Mouse (Mus musculus): ENCODE results near the gene Chst3. TPM values are rescaled to one million over a fixed set of nuclear protein-coding genes. Genes with fewer than 3 reads are reported as not detected.

Gene Chst3
- not detected in 2 replicates for polyA plus RNA-seq (2012)

- peaks cover 42% of the 10 kb centered on the region for H3K27me3 ChIP-seq (ENCODE audit: control insufficient read depth)
- H3K4me3 ChIP-seq (replicated peaks): peak within 1 kb of the TSS; percentile 24
- TF ChIP-seq GATA1 (IDR thresholded peaks at IDR 0.05; ENCODE audit: low read length) (no peak), TAL1 (IDR thresholded peaks at IDR 0.05; ENCODE audit: low read length) (no peak)
- no peaks in the 10 kb centered on the region for H3K36me3 ChIP-seq (ENCODE audit: control insufficient read depth)
- no peaks in the 10 kb centered on the region for H3K4me1 ChIP-seq (ENCODE audit: control insufficient read depth)
- no peaks in the 10 kb centered on the region for H3K9me3 ChIP-seq (ENCODE audit: control insufficient read depth, low read length)
These were observed at the start of gene Chst3 for GRCm38 (mm10) chr10:60218591-60219499. TSS of gene Chst3 (minus strand) at chr10:60219260.

- Histone ChIP-seq H3K36me3 (ENCODE audit: control insufficient read depth) (no peaks in the 10 kb centered on the region), H3K4me1 (ENCODE audit: control insufficient read depth) (peaks cover 11% of the 10 kb centered on the region), H3K9me3 (ENCODE audit: control insufficient read depth, low read length) (no peaks in the 10 kb centered on the region), H3K4me3 (replicated peaks) (no peak overlapping the region), H3K27me3 (ENCODE audit: control insufficient read depth) (no peaks in the 10 kb centered on the region)
- TF ChIP-seq GATA1 (IDR thresholded peaks at IDR 0.05; ENCODE audit: low read length) (no peak), TAL1 (IDR thresholded peaks at IDR 0.05; ENCODE audit: low read length) (no peak)
These were observed 49.7 kb upstream of the Chst3 start for GRCm38 (mm10) chr10:60268738-60269137.

GRCm38 (mm10) chr10:60266842-60267401, 47.9 kb upstream of the Chst3 start:
- no peak for TF ChIP-seq TAL1 (IDR thresholded peaks at IDR 0.05; ENCODE audit: low read length)
- TF ChIP-seq GATA1 (IDR thresholded peaks at IDR 0.05; ENCODE audit: low read length): no peak
- no peak overlapping the region for H3K4me3 ChIP-seq (replicated peaks)
- H3K36me3 ChIP-seq (ENCODE audit: control insufficient read depth): no peaks in the 10 kb centered on the region
- H3K4me1 ChIP-seq (ENCODE audit: control insufficient read depth): peaks cover 7% of the 10 kb centered on the region
- no peaks in the 10 kb centered on the region for H3K9me3 ChIP-seq (ENCODE audit: control insufficient read depth, low read length)
- no peaks in the 10 kb centered on the region for H3K27me3 ChIP-seq (ENCODE audit: control insufficient read depth)

GRCm38 (mm10) chr10:60265252-60265651, 46.2 kb upstream of the Chst3 start:
- Histone ChIP-seq H3K9me3 (ENCODE audit: control insufficient read depth, low read length) (no peaks in the 10 kb centered on the region), H3K27me3 (ENCODE audit: control insufficient read depth) (no peaks in the 10 kb centered on the region), H3K36me3 (ENCODE audit: control insufficient read depth) (no peaks in the 10 kb centered on the region), H3K4me1 (ENCODE audit: control insufficient read depth) (peaks cover 5% of the 10 kb centered on the region), H3K4me3 (replicated peaks) (no peak overlapping the region)
- TF ChIP-seq GATA1 (IDR thresholded peaks at IDR 0.05; ENCODE audit: low read length): no peak
- TF ChIP-seq TAL1 (IDR thresholded peaks at IDR 0.05; ENCODE audit: low read length): no peak

- H3K4me1 ChIP-seq (ENCODE audit: control insufficient read depth): no peaks in the 10 kb centered on the region
- TF ChIP-seq GATA1 (IDR thresholded peaks at IDR 0.05; ENCODE audit: low read length) (no peak), TAL1 (IDR thresholded peaks at IDR 0.05; ENCODE audit: low read length) (no peak)
- no peaks in the 10 kb centered on the region for H3K36me3 ChIP-seq (ENCODE audit: control insufficient read depth)
- H3K4me3 ChIP-seq (replicated peaks): no peak overlapping the region
- H3K9me3 ChIP-seq (ENCODE audit: control insufficient read depth, low read length): no peaks in the 10 kb centered on the region
- 0 out of 2 replicates have a peak, but pooled peaks cover 2% of the 10 kb centered on the region for H3K27me3 ChIP-seq (ENCODE audit: control insufficient read depth)
These were observed 44.3 kb upstream of the Chst3 start for GRCm38 (mm10) chr10:60263351-60263750.

GRCm38 (mm10) chr10:60262386-60262785, 43.3 kb upstream of the Chst3 start:
- H3K4me3 ChIP-seq (replicated peaks): no peak overlapping the region
- H3K9me3 ChIP-seq (ENCODE audit: control insufficient read depth, low read length): no peaks in the 10 kb centered on the region
- 0 out of 2 replicates have a peak, but pooled peaks cover 2% of the 10 kb centered on the region for H3K27me3 ChIP-seq (ENCODE audit: control insufficient read depth)
- H3K36me3 ChIP-seq (ENCODE audit: control insufficient read depth): no peaks in the 10 kb centered on the region
- H3K4me1 ChIP-seq (ENCODE audit: control insufficient read depth): peaks cover 2% of the 10 kb centered on the region
- TF ChIP-seq GATA1 (IDR thresholded peaks at IDR 0.05; ENCODE audit: low read length): no peak
- no peak for TF ChIP-seq TAL1 (IDR thresholded peaks at IDR 0.05; ENCODE audit: low read length)

GRCm38 (mm10) chr10:60261530-60261929, 42.5 kb upstream of the Chst3 start:
- Histone ChIP-seq H3K27me3 (ENCODE audit: control insufficient read depth) (0 out of 2 replicates have a peak, but pooled peaks cover 2% of the 10 kb centered on the region), H3K36me3 (ENCODE audit: control insufficient read depth) (no peaks in the 10 kb centered on the region), H3K4me3 (replicated peaks) (no peak overlapping the region), H3K4me1 (ENCODE audit: control insufficient read depth) (peaks cover 10% of the 10 kb centered on the region), H3K9me3 (ENCODE audit: control insufficient read depth, low read length) (no peaks in the 10 kb centered on the region)
- TF ChIP-seq GATA1 (IDR thresholded peaks at IDR 0.05; ENCODE audit: low read length) (no peak), TAL1 (IDR thresholded peaks at IDR 0.05; ENCODE audit: low read length) (no peak)

GRCm38 (mm10) chr10:60260557-60261294, 41.7 kb upstream of the Chst3 start:
- Histone ChIP-seq H3K4me1 (ENCODE audit: control insufficient read depth) (peaks cover 18% of the 10 kb centered on the region), H3K9me3 (ENCODE audit: control insufficient read depth, low read length) (no peaks in the 10 kb centered on the region), H3K36me3 (ENCODE audit: control insufficient read depth) (no peaks in the 10 kb centered on the region), H3K4me3 (replicated peaks) (no peak overlapping the region), H3K27me3 (ENCODE audit: control insufficient read depth) (0 out of 2 replicates have a peak, but pooled peaks cover 2% of the 10 kb centered on the region)
- no peak for TF ChIP-seq GATA1 (IDR thresholded peaks at IDR 0.05; ENCODE audit: low read length)
- TF ChIP-seq TAL1 (IDR thresholded peaks at IDR 0.05; ENCODE audit: low read length): no peak

Measured in erythroblast, embryonic 14.5 days (primary cell).